Mouse (Mus musculus): ENCODE data around the gene Galnt7. TPM values are rescaled to one million over a fixed set of nuclear protein-coding genes. Genes with fewer than 3 reads are reported as not detected.

Galnt7 gene
- polyA plus RNA-seq, 1 experiment from 2014 or later: 30.5 TPM

DNA sequence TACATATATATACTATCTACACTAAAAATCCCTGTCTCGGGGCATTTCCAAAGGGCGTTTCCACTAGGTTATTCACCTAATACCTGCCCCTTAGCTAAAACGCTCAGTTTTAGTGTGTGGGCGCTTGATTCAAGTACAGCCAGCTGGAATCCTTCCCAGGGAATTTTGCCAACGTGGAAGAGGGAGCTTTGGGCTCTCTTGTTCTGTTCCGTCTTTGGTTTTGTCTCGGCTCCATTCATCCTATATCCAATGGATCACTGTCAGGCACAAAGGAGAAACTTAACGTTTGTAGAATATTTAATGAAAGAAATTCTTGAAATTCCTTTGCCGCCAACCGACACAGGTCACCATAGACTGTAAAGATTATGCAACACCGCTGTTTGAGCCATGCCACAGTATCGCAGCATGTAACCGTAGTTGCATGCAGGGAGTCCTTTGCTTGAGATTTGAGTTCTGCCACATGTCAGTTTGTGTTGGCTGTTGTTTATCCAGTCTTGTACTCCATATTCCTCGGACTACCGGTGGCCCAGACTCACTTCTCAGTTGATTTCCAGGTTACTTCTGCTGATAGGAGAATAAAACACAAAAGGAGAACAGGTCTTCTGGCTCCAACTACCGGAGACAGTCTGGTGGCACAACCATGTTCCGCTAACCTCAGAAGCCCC, 153.9 kb downstream of the Galnt7 start:
- H3K9ac ChIP-seq: no peak overlapping the region
- ATAC-seq: peak; percentile 68
- peaks cover 3% of the 10 kb centered on the region; the same call in 1 of the 2 replicates for H3K4me1 ChIP-seq (replicated peaks)
- no peaks in the 10 kb centered on the region for H3K27me3 ChIP-seq (replicated peaks)
- no peaks in the 10 kb centered on the region for H3K36me3 ChIP-seq
- peak overlapping the region; percentile 33 for H3K4me2 ChIP-seq (replicated peaks)
- no peaks in the 10 kb centered on the region for H3K9me3 ChIP-seq
- WGBS: 48% methylated on average over 17 of the region's 17 CpGs
- H3K4me3 ChIP-seq (replicated peaks): no peak overlapping the region
- no peak overlapping the region for H3K27ac ChIP-seq

DNA sequence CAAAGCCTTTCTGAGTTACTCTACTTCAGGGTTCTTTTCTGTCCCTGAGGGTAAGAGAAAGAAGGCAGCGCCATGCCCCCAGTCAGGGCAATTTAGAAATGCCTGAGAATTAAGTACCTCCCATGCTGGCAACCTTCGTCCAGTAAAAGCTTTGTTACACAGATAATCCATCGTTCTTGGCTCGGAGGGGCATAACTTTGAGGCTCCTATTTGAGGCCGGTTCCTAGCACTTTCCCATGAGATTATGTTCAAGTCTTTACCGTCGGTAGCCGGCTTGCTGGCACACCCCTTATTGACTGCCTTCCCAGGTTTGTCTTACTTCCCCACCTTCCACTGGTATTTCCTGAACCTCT, 154.4 kb downstream of the Galnt7 start:
- Histone ChIP-seq H3K4me2 (replicated peaks) (peak overlapping the region; percentile 33), H3K4me3 (replicated peaks) (no peak overlapping the region), H3K27ac (no peak overlapping the region), H3K9ac (no peak overlapping the region), H3K36me3 (no peaks in the 10 kb centered on the region), H3K4me1 (replicated peaks) (peaks cover 3% of the 10 kb centered on the region; the same call in 1 of the 2 replicates), H3K9me3 (no peaks in the 10 kb centered on the region), H3K27me3 (replicated peaks) (no peaks in the 10 kb centered on the region)
- ATAC-seq: no peak; the same call in 1 of the 2 replicates
- WGBS: 59% methylated on average over 8 of the region's 8 CpGs

DNA sequence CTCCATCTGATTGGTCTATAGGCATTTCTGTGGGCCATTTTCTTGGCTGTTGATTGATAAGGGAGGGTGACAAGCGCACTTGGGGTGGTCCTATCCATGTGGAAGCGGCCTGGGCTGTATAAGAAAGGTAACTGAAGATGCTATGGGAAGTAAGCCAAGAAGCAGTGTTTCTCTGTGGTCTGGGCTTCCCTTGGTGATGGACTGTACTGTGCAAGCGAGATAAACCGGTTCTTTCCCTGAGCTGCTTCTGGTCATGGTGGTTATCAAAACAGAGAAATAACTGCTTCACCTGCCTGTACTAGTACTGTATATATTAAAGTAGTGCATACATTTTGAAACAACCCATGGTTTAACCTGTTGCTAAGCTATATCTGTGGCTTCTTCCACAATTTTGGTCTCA, 161.0 kb downstream of the Galnt7 start:
- no peaks in the 10 kb centered on the region for H3K27me3 ChIP-seq (replicated peaks)

DNA sequence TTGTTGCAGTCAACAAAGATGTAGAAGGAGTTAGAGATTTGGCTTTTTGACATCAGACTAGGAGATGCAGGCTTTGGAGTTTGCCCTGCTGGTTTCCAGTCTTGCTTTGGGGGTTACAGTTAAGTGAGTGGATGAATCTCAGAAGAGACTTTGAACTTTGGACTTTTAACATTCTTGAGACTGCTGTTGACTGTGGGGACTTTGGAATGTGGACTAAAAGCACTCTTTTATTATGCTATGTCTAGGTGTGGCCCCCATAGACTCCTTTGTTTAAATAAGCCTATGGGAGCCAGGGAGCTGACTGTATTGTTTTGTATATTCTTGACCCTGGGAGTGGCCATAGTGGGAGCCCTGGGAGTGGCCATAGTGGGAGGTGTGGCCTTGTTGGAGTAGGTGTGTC, 162.9 kb downstream of the Galnt7 start:
- H3K4me1 ChIP-seq (replicated peaks): 0 out of 2 replicates have a peak, but pooled peaks cover 3% of the 10 kb centered on the region
- peak; percentile 44 for ATAC-seq
- H3K27ac ChIP-seq: no peak overlapping the region
- no peaks in the 10 kb centered on the region for H3K9me3 ChIP-seq
- no peak overlapping the region for H3K4me3 ChIP-seq (replicated peaks)
- H3K4me2 ChIP-seq (replicated peaks): no peak overlapping the region
- H3K9ac ChIP-seq: no peak overlapping the region
- no peaks in the 10 kb centered on the region for H3K27me3 ChIP-seq (replicated peaks)
- H3K36me3 ChIP-seq: no peaks in the 10 kb centered on the region

More for the DNA sequence above, 161.0 kb downstream of the Galnt7 start:
- WGBS: 94% methylated on average over 4 of the region's 4 CpGs
- Histone ChIP-seq H3K27ac (no peak overlapping the region), H3K9me3 (no peaks in the 10 kb centered on the region), H3K4me2 (replicated peaks) (no peak overlapping the region), H3K4me1 (replicated peaks) (0 out of 2 replicates have a peak, but pooled peaks cover 3% of the 10 kb centered on the region), H3K36me3 (no peaks in the 10 kb centered on the region), H3K4me3 (replicated peaks) (no peak overlapping the region), H3K9ac (no peak overlapping the region)
- no peak for ATAC-seq

DNA sequence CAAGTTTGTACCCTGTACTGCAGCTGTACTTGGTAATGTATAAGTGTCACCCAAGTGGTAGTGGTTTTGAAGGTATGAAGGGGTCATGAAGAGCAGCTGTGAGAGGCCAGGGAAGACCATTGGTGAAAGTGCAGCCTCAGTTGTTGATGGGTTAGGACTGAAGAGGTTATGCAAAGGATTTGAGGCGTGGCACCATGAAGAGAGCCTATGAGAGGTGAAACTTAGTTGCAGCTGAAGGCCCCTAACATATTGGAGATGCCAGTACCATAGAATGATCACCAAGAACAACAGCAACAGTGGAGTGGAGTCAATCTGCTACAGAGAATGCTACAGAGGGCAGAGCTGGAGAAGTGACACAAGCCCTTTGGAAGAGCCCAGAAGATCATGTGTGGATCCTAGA, 163.5 kb downstream of the Galnt7 start:
- Histone ChIP-seq H3K36me3 (no peaks in the 10 kb centered on the region), H3K4me2 (replicated peaks) (no peak overlapping the region), H3K4me1 (replicated peaks) (0 out of 2 replicates have a peak, but pooled peaks cover 3% of the 10 kb centered on the region), H3K27ac (no peak overlapping the region), H3K9ac (no peak overlapping the region), H3K27me3 (replicated peaks) (no peaks in the 10 kb centered on the region), H3K9me3 (no peaks in the 10 kb centered on the region), H3K4me3 (replicated peaks) (no peak overlapping the region)
- WGBS: 100% methylated on average over 1 of the region's 1 CpGs
- no peak for ATAC-seq

DNA sequence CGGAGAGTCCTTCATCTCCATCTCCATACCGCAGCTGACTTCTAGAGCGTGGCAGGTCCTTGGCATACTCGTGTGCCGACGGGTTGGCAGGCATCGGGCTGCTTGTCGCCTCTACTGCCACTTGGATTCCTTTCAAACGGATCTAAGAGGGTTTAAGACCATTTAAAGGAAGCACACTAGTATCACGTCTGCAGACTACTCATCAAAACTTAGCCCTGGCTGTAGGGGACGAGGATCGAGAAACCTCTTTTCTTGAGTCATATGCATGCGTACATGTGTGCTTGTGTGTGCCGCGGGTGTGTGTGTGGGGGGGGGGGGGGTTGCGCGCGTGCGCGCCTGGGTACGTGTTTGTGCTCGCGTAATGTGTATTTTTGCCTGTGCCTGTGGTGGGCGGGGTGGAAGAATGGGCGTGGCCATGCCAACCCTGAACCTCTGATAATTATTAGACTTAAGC, 164.5 kb downstream of the Galnt7 start:
- peak overlapping the region; percentile 56 for H3K9ac ChIP-seq
- peak overlapping the region; percentile 87 for H3K4me2 ChIP-seq (replicated peaks)
- H3K36me3 ChIP-seq: no peaks in the 10 kb centered on the region
- no peaks in the 10 kb centered on the region for H3K9me3 ChIP-seq
- H3K27me3 ChIP-seq (replicated peaks): no peaks in the 10 kb centered on the region
- ATAC-seq: peak; percentile 39
- 0 out of 2 replicates have a peak, but pooled peaks cover 3% of the 10 kb centered on the region for H3K4me1 ChIP-seq (replicated peaks)
- H3K27ac ChIP-seq: peak overlapping the region; percentile 81
- H3K4me3 ChIP-seq (replicated peaks): peak overlapping the region; percentile 94
- WGBS: 0% methylated on average over 25 of the region's 25 CpGs

- Histone ChIP-seq H3K27ac (peak within 1 kb of the TSS; percentile 95), H3K9ac (peak within 1 kb of the TSS; percentile 82), H3K4me3 (replicated peaks) (peak within 1 kb of the TSS; percentile 94), H3K9me3 (no peaks in the 10 kb centered on the region), H3K4me2 (replicated peaks) (peak within 1 kb of the TSS; percentile 87), H3K36me3 (no peaks in the 10 kb centered on the region), H3K4me1 (replicated peaks) (0 out of 2 replicates have a peak, but pooled peaks cover 3% of the 10 kb centered on the region), H3K27me3 (replicated peaks) (no peaks in the 10 kb centered on the region)
- under 1% methylated on average over 58 of the region's 66 CpGs for WGBS
- ATAC-seq: peak; percentile 96
Observed at GRCm38 (mm10) chr8:57487441-57488155, 165.2 kb downstream of the Galnt7 start, which contains the start of gene Sap30. Gene Sap30 (minus strand): TSS chr8:57487860.

- Histone ChIP-seq H3K27ac (peak overlapping the region; percentile 95), H3K4me1 (replicated peaks) (0 out of 2 replicates have a peak, but pooled peaks cover 3% of the 10 kb centered on the region), H3K9me3 (no peaks in the 10 kb centered on the region), H3K4me3 (replicated peaks) (peak overlapping the region; percentile 94), H3K36me3 (0 out of 2 replicates have a peak, but pooled peaks cover 4% of the 10 kb centered on the region), H3K9ac (peak overlapping the region; percentile 82), H3K4me2 (replicated peaks) (peak overlapping the region; percentile 69), H3K27me3 (replicated peaks) (no peaks in the 10 kb centered on the region)
- under 1% methylated on average over 54 of the region's 54 CpGs for WGBS
- peak; percentile 63 for ATAC-seq
Observed at GRCm38 (mm10) chr8:57486491-57487440, 166.1 kb downstream of the Galnt7 start.

DNA sequence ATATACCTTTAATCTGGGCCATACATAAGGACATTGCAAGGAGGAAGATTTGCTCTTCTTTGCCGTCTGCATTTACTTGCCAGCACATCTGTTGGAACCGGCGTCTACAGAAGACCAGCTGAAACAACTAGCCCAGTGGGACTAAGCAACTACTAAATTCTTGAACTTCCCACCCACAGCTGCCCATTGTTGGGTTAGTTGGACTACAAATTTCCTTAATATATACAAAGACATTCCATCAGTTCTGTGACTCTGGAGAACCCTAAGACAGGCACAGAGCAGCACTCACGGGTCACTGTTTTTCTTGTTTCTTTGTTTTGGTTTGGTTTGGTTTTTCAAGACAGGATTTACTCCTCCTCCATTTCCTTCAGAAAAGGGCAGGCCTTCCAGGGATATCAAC, 172.2 kb downstream of the Galnt7 start:
- no peak for ATAC-seq
- Histone ChIP-seq H3K9ac (no peak overlapping the region), H3K27ac (no peak overlapping the region), H3K4me1 (replicated peaks) (no peaks in the 10 kb centered on the region), H3K27me3 (replicated peaks) (no peaks in the 10 kb centered on the region), H3K4me2 (replicated peaks) (no peak overlapping the region), H3K9me3 (no peaks in the 10 kb centered on the region), H3K36me3 (0 out of 2 replicates have a peak, but pooled peaks cover 11% of the 10 kb centered on the region), H3K4me3 (replicated peaks) (no peak overlapping the region)
- WGBS: 77% methylated on average over 4 of the region's 4 CpGs

DNA sequence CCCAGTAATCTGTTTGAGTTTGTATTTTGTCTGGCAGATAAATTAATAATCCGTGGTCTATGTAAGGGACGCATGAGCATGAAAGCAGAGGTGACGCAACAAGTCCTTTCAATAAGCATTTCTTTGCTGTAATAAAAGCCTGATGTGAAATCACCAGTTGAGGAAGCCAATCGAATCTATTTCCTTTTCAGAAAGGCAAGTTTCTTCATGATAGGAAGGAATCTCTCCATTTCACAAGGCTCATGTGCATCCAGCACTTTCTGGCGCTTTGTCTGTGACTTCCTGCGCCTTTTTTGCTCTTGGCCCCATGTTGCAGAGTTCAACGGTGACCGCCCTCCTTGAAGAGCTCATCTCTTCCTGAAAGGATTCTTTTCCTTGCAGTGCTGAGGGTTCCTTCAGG, 173.1 kb downstream of the Galnt7 start:
- no peak overlapping the region for H3K4me3 ChIP-seq (replicated peaks)
- no peak overlapping the region for H3K27ac ChIP-seq
- H3K4me1 ChIP-seq (replicated peaks): no peaks in the 10 kb centered on the region
- WGBS: 93% methylated on average over 8 of the region's 8 CpGs
- 0 out of 2 replicates have a peak, but pooled peaks cover 11% of the 10 kb centered on the region for H3K36me3 ChIP-seq
- ATAC-seq: no peak
- H3K27me3 ChIP-seq (replicated peaks): no peaks in the 10 kb centered on the region
- H3K4me2 ChIP-seq (replicated peaks): no peak overlapping the region
- H3K9ac ChIP-seq: no peak overlapping the region
- H3K9me3 ChIP-seq: no peaks in the 10 kb centered on the region

DNA sequence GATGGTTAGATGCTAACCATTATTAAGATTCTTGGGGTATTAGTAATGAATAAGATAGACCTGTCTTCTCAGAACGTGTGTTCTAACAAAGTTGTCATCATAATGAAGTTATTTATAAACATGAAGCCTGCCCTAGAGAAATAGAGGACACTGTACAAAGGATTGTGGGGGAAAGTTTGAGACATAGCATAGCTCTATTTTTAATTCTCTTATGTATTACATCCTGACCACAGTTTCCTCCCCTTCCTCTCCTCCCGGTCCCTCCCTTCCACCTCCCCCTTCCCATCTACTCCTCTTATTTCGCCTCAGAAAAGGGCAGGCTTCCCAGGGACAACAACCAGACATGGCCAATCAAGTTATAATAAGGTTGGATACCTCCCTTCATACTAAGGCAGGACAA, 174.4 kb downstream of the Galnt7 start:
- Histone ChIP-seq H3K9me3 (no peaks in the 10 kb centered on the region), H3K4me3 (replicated peaks) (no peak overlapping the region), H3K9ac (no peak overlapping the region), H3K27ac (no peak overlapping the region), H3K27me3 (replicated peaks) (no peaks in the 10 kb centered on the region), H3K36me3 (0 out of 2 replicates have a peak, but pooled peaks cover 11% of the 10 kb centered on the region), H3K4me1 (replicated peaks) (no peaks in the 10 kb centered on the region), H3K4me2 (replicated peaks) (no peak overlapping the region)
- no peak for ATAC-seq
- whole genome bisulfite sequencing: 58% methylated on average over 3 of the region's 3 CpGs
